Mouse (Mus musculus) left cerebral cortex, adult 18-20 months (tissue): ENCODE results near the gene Nipal1. TPM values are rescaled to one million over a fixed set of nuclear protein-coding genes. Genes with fewer than 3 reads are reported as not detected.

Experiments used
- total RNA-seq, 2 experiments: library from RNA; stranded (reverse); gene quantifications; 2 replicates each; pipeline ENCODE4 v1.2.3; 2021

Gene Nipal1
- total RNA-seq, 2 experiments from 2014 or later: not detected

Other genes with a start within 250 kb of the Nipal1 start
- gene Corin, start 143.3 kb upstream of the Nipal1 start, total RNA-seq: under 1 TPM; 0.14 TPM
- gene Nfxl1, start 88.1 kb upstream of the Nipal1 start, total RNA-seq: 10 to 100 TPM; 13.5 to 16.6 TPM
- not detected for gene Zar1, start 66.5 kb upstream of the Nipal1 start, total RNA-seq
- gene Gm5868, start 60.2 kb upstream of the Nipal1 start, total RNA-seq: not detected
- gene Cnga1, start 3.5 kb upstream of the Nipal1 start, total RNA-seq: not detected
- under 1 TPM; 0.19 to 0.35 TPM for gene Txk, start 105.0 kb downstream of the Nipal1 start, total RNA-seq
- 1 to 10 TPM; 2.4 to 3.0 TPM for gene Tec, start 220.7 kb downstream of the Nipal1 start, total RNA-seq